Mouse (Mus musculus) liver, adult 10 weeks (tissue): ENCODE results near the gene Chad. TPM values are rescaled to one million over a fixed set of nuclear protein-coding genes. Genes with fewer than 3 reads are reported as not detected.

Source experiments
- polyA plus RNA-seq: library from polyadenylated mRNA; stranded (reverse); fragments of 350-450 nt; fragmentation: Illumina TruSeq; extraction: RNeasy Lipid Tissue Mini Kit (QIAGEN cat#74804); gene quantifications from one replicate; pipeline ENCODE4 v1.2.3, GENCODE M21; 2014; ENCODE audit warnings: low read depth, low replicate concordance

Chad gene
- not detected for polyA plus RNA-seq

GRCm38 (mm10) chr11:94564437-94565150 is at the start of gene Chad:
Gene Chad, plus strand, starts transcription at chr11:94565047.

GRCm38 (mm10) chr11:94521219-94521843 is 43.5 kb upstream of the Chad start, which contains the start of gene Mycbpap:
Gene Mycbpap, minus strand, starts transcription at chr11:94521742.

GRCm38 (mm10) chr11:94548888-94549690 is 15.8 kb upstream of the Chad start, which contains the start of gene Rsad1:
Gene Rsad1, minus strand, starts transcription at chr11:94549255.

GRCm38 (mm10) chr11:94601321-94602281 is 36.8 kb downstream of the Chad start, which contains the start of gene Acsf2:
Gene Acsf2, minus strand, starts transcription at chr11:94601871.

Other genes starting within 250 kb of the Chad start
- gene Luc7l3, start 243.1 kb upstream of the Chad start, polyA plus RNA-seq = 85.5 TPM
- gene Ankrd40, start 237.0 kb upstream of the Chad start, polyA plus RNA-seq = 46.4 TPM
- 40.6 TPM for gene Abcc3, start 172.1 kb upstream of the Chad start, polyA plus RNA-seq
- gene Cacna1g, start 90.8 kb upstream of the Chad start, polyA plus RNA-seq = not detected
- not detected for gene Spata20, start 78.9 kb upstream of the Chad start, polyA plus RNA-seq
- not detected for gene Epn3, start 65.1 kb upstream of the Chad start, polyA plus RNA-seq
- not detected for gene Mycbpap, start 43.3 kb upstream of the Chad start, polyA plus RNA-seq
- 4.3 TPM for gene Rsad1, start 15.8 kb upstream of the Chad start, polyA plus RNA-seq
- gene Acsf2, start 36.8 kb downstream of the Chad start, polyA plus RNA-seq = 84.4 TPM
- gene Lrrc59, start 64.7 kb downstream of the Chad start, polyA plus RNA-seq = 37.2 TPM
- 30.0 TPM for gene Mrpl27, start 88.7 kb downstream of the Chad start, polyA plus RNA-seq
- gene Eme1, start 88.9 kb downstream of the Chad start, polyA plus RNA-seq = not detected
- gene Xylt2, start 112.5 kb downstream of the Chad start, polyA plus RNA-seq = 1.4 TPM
- gene Gm11541, start 139.5 kb downstream of the Chad start, polyA plus RNA-seq = not detected
- gene Cdc34b, start 176.7 kb downstream of the Chad start, polyA plus RNA-seq = not detected
- not detected for gene Tmem92, start 217.7 kb downstream of the Chad start, polyA plus RNA-seq